Mouse (Mus musculus): ENCODE data around the gene Olfr686.

The Olfr686 gene

GRCm38 (mm10) chr7:105207385-105207784 is at the start of gene Olfr686:
Gene Olfr686, minus strand, starts transcription at chr7:105207485.
- in situ Hi-C loops (cut with MboI; ENCODE audit: low sequenced_read_pairs), result no loop called here

- in situ Hi-C loops (cut with MboI; ENCODE audit: low sequenced_read_pairs), result no loop called here
Measured at GRCm38 (mm10) chr7:105256656-105257055, 49.4 kb upstream of the Olfr686 start.

- in situ Hi-C loops (cut with MboI; ENCODE audit: low sequenced_read_pairs), result no loop called here
Measured at GRCm38 (mm10) chr7:105248197-105248596, 40.9 kb upstream of the Olfr686 start.

GRCm38 (mm10) chr7:105247671-105248070 is 40.4 kb upstream of the Olfr686 start:
- in situ Hi-C loops (cut with MboI; ENCODE audit: low sequenced_read_pairs), result no loop called here

- in situ Hi-C loops (cut with MboI; ENCODE audit: low sequenced_read_pairs), result no loop called here
Measured at GRCm38 (mm10) chr7:105229386-105229785, 22.1 kb upstream of the Olfr686 start.

GRCm38 (mm10) chr7:105228138-105228537 is 20.9 kb upstream of the Olfr686 start:
- in situ Hi-C loops (cut with MboI; ENCODE audit: low sequenced_read_pairs), result no loop called here

- in situ Hi-C loops (cut with MboI; ENCODE audit: low sequenced_read_pairs), result no loop called here
Measured at GRCm38 (mm10) chr7:105226703-105227102, 19.4 kb upstream of the Olfr686 start.

- in situ Hi-C loops (cut with MboI; ENCODE audit: low sequenced_read_pairs), result no loop called here
Measured at GRCm38 (mm10) chr7:105226072-105226471, 18.8 kb upstream of the Olfr686 start.

GRCm38 (mm10) chr7:105218281-105218680 is 11.0 kb upstream of the Olfr686 start:
- in situ Hi-C loops (cut with MboI; ENCODE audit: low sequenced_read_pairs), result no loop called here

GRCm38 (mm10) chr7:105214761-105215160 is 7.5 kb upstream of the Olfr686 start:
- in situ Hi-C loops (cut with MboI; ENCODE audit: low sequenced_read_pairs), result no loop called here

GRCm38 (mm10) chr7:105185912-105186311 is 21.4 kb downstream of the Olfr686 start, which contains the start of gene Olfr685:
Gene Olfr685, minus strand, starts transcription at chr7:105186012.
- in situ Hi-C loops (cut with MboI; ENCODE audit: low sequenced_read_pairs), result no loop called here

- in situ Hi-C loops (cut with MboI; ENCODE audit: low sequenced_read_pairs), result no loop called here
Measured at GRCm38 (mm10) chr7:105170773-105171172, 36.5 kb downstream of the Olfr686 start.

GRCm38 (mm10) chr7:105163553-105163952 is 43.7 kb downstream of the Olfr686 start, which contains the start of gene Olfr684:
Gene Olfr684, minus strand, starts transcription at chr7:105163653.
- in situ Hi-C loops (cut with MboI; ENCODE audit: low sequenced_read_pairs), result no loop called here

Measured in CH12F3 (cell line).